Mouse (Mus musculus) gastrocnemius, adult 2 months (tissue): ENCODE results near the gene Hist2h3c2. TPM values are rescaled to one million over a fixed set of nuclear protein-coding genes. Genes with fewer than 3 reads are reported as not detected.
"Not testable (repeated sequence)": the region's sequence is repeated elsewhere in the genome, so short reads cannot be mapped to it uniquely, and the experiment has no call there.

Experiments used
- DNase-seq: peaks from one replicate; pipeline ENCODE4 v3.0.0; 2022
- H3K27ac ChIP-seq: fragments of 200-600 bp; 2 replicates; pipeline ENCODE4 v1.8.1; 2022; ENCODE audit warnings: mild to moderate bottlenecking
- H3K4me3 ChIP-seq: fragments of 200-600 bp; 2 replicates; pipeline ENCODE4 v1.8.1; 2022; ENCODE audit warnings: mild to moderate bottlenecking, moderate library complexity
- CTCF ChIP-seq: fragments of 200-600 bp; IDR thresholded peaks from 2 replicates; pipeline ENCODE4 v1.8.1; 2022; ENCODE audit warnings: antibody characterized with exemption, mild to moderate bottlenecking, moderate library complexity
- intact Hi-C: fragments of 180-260 bp; cut with DNase I; formaldehyde crosslinking; loops from one replicate; pipeline ENCODE4 v1.15.1; 2025
- total RNA-seq, 2 experiments: library from RNA; stranded (reverse); gene quantifications; 2 replicates each; pipeline ENCODE4 v1.2.3; 2021

Hist2h3c2 gene
- total RNA-seq, 2 experiments from 2014 or later, result 5.4 to 5.6 TPM

GRCm38 (mm10) chr3:96240799-96241197 lies 1.9 kb upstream of the Hist2h3c2 start:
- no peak for TF ChIP-seq CTCF
- DNase-seq, result no peak
- H3K27ac ChIP-seq, result peak overlapping the region; percentile 89
- H3K4me3 ChIP-seq, result peak overlapping the region; percentile 64
- intact Hi-C loops, result no loop called here

GRCm38 (mm10) chr3:96239949-96240798 lies 1.2 kb upstream of the Hist2h3c2 start, which contains the start of gene Hist2h2aa2:
Gene Hist2h2aa2, minus strand, starts transcription at chr3:96240276.
- intact Hi-C loops, result not testable (repeated sequence)
- H3K27ac ChIP-seq, result peak within 1 kb of the TSS; percentile 92
- DNase-seq, result peak; percentile 95

GRCm38 (mm10) chr3:96237904-96238511 lies 919 bp downstream of the Hist2h3c2 start:
- intact Hi-C loops, result loop anchor here (2.0 kb wide), 1 partner anchor 15 kb away; no protein-coding TSS in a partner anchor
- H3K27ac ChIP-seq, result no peak overlapping the region

More at GRCm38 (mm10) chr3:96239949-96240798, 1.2 kb upstream of the Hist2h3c2 start, which contains the start of gene Hist2h2aa2:
- peak within 1 kb of the TSS; percentile 71 for H3K4me3 ChIP-seq

GRCm38 (mm10) chr3:96237335-96237903 lies 1.5 kb downstream of the Hist2h3c2 start:
- no peak for DNase-seq
- H3K27ac ChIP-seq, result no peak overlapping the region
- TF ChIP-seq CTCF, result no peak
- no peak overlapping the region for H3K4me3 ChIP-seq
- intact Hi-C loops, result loop anchor here (2.0 kb wide), 1 partner anchor 15 kb away; no protein-coding TSS in a partner anchor

More at GRCm38 (mm10) chr3:96237904-96238511, 919 bp downstream of the Hist2h3c2 start:
- TF ChIP-seq CTCF, result no peak
- no peak for DNase-seq
- H3K4me3 ChIP-seq, result peak overlapping the region; percentile 19; the same call in 1 of the 2 replicates

GRCm38 (mm10) chr3:96236834-96237334 lies 2.0 kb downstream of the Hist2h3c2 start:
- Histone ChIP-seq H3K27ac (no peak overlapping the region), H3K4me3 (no peak overlapping the region)
- TF ChIP-seq CTCF, result no peak
- DNase-seq, result no peak
- intact Hi-C loops, result loop anchor here (2.0 kb wide), 1 partner anchor 14 kb away; no protein-coding TSS in a partner anchor

GRCm38 (mm10) chr3:96235836-96236235 lies 3.1 kb downstream of the Hist2h3c2 start:
- intact Hi-C loops, result loop anchor here (2.0 kb wide), 1 partner anchor 13 kb away; no protein-coding TSS in a partner anchor
- Histone ChIP-seq H3K27ac (no peak overlapping the region), H3K4me3 (no peak overlapping the region)
- DNase-seq, result no peak
- no peak for TF ChIP-seq CTCF

- Histone ChIP-seq H3K27ac (no peak overlapping the region), H3K4me3 (no peak overlapping the region)
- no peak for TF ChIP-seq CTCF
- no peak for DNase-seq
- intact Hi-C loops, result no loop called here
Measured at GRCm38 (mm10) chr3:96234914-96235313, 4.0 kb downstream of the Hist2h3c2 start.

GRCm38 (mm10) chr3:96231758-96232120 lies 7.2 kb downstream of the Hist2h3c2 start:
- H3K4me3 ChIP-seq, result no peak overlapping the region
- no peak for TF ChIP-seq CTCF
- H3K27ac ChIP-seq, result no peak overlapping the region
- intact Hi-C loops, result no loop called here
- DNase-seq, result no peak

GRCm38 (mm10) chr3:96230910-96231757 lies 7.8 kb downstream of the Hist2h3c2 start:
- TF ChIP-seq CTCF, result no peak
- intact Hi-C loops, result no loop called here
- DNase-seq, result no peak
- Histone ChIP-seq H3K4me3 (no peak overlapping the region), H3K27ac (0 out of 2 replicates have a peak overlapping the region, but pooled peaks have one; percentile 20)

- intact Hi-C loops, result no loop called here
- no peak for TF ChIP-seq CTCF
- Histone ChIP-seq H3K4me3 (no peak overlapping the region), H3K27ac (no peak overlapping the region)
- no peak for DNase-seq
Measured at GRCm38 (mm10) chr3:96230404-96230803, 8.5 kb downstream of the Hist2h3c2 start.

- no peak for DNase-seq
- intact Hi-C loops, result no loop called here
- no peak overlapping the region for H3K4me3 ChIP-seq
- H3K27ac ChIP-seq, result no peak overlapping the region
- TF ChIP-seq CTCF, result no peak
Measured at GRCm38 (mm10) chr3:96228828-96229227, 10.1 kb downstream of the Hist2h3c2 start.
